Mouse (Mus musculus) embryonic facial prominence, embryonic 13.5 days (tissue): ENCODE measurements around the gene Mcam. TPM values are rescaled to one million over a fixed set of nuclear protein-coding genes. Genes with fewer than 3 reads are reported as not detected.

ENCODE experiments used
- ATAC-seq: fragments of 200-750 bp; cut with Nextera tagmentation; 2 replicates; pipeline ENCODE4 v1.8.0; 2017; ENCODE audit warnings: low read depth; ENCODE audit not compliant: insufficient number of reproducible peaks, insufficient read depth, low FRiP score, low TSS enrichment
- H3K27ac ChIP-seq: fragments of 300-500 bp; sonication (generic); 2 replicates; pipeline ENCODE4 v1.5.1; 2015; ENCODE audit warnings: moderate library complexity, mild to moderate bottlenecking, inconsistent platforms
- H3K27me3 ChIP-seq: fragments of 300-500 bp; sonication (generic); 2 replicates; pipeline ENCODE4 v1.6.1; 2015; ENCODE audit warnings: mild to moderate bottlenecking, inconsistent platforms
- H3K36me3 ChIP-seq: fragments of 300-500 bp; sonication (generic); 2 replicates; pipeline ENCODE4 v1.6.1; 2015; ENCODE audit warnings: mild to moderate bottlenecking, inconsistent platforms
- H3K4me1 ChIP-seq: fragments of 300-500 bp; sonication (generic); 2 replicates; pipeline ENCODE4 v1.6.1; 2015; ENCODE audit warnings: inconsistent platforms
- H3K4me2 ChIP-seq: fragments of 300-500 bp; sonication (generic); 2 replicates; pipeline ENCODE4 v1.6.1; 2015; ENCODE audit warnings: moderate library complexity, mild to moderate bottlenecking, inconsistent platforms
- H3K4me3 ChIP-seq: fragments of 300-500 bp; sonication (generic); 2 replicates; pipeline ENCODE4 v1.5.1; 2015; ENCODE audit warnings: mild to moderate bottlenecking, inconsistent platforms
- H3K9ac ChIP-seq: fragments of 300-500 bp; sonication (generic); 2 replicates; pipeline ENCODE4 v1.6.1; 2015; ENCODE audit warnings: mild to moderate bottlenecking, inconsistent platforms
- H3K9me3 ChIP-seq: fragments of 300-500 bp; sonication (generic); 2 replicates; pipeline ENCODE4 v1.6.1; 2016; ENCODE audit warnings: inconsistent platforms
- WGBS: fragments of 180-500 bp; shearing (Covaris S2); methylation state at CpG from one replicate; pipeline ENCODE4 v1.1.7; 2015; ENCODE audit warnings: mixed read lengths; 5-methylcytosine and 5-hydroxymethylcytosine counted together
- polyA plus RNA-seq: library from polyadenylated mRNA; unstranded; fragments of >200 nt; fragmentation: Nextera tagmentation; extraction: Ambion mirVana; gene quantifications from 2 replicates; pipeline ENCODE4 v1.2.1, GENCODE M21; 2015

Mcam gene
- polyA plus RNA-seq, 1 experiment from 2014 or later, result 25.6 TPM

DNA sequence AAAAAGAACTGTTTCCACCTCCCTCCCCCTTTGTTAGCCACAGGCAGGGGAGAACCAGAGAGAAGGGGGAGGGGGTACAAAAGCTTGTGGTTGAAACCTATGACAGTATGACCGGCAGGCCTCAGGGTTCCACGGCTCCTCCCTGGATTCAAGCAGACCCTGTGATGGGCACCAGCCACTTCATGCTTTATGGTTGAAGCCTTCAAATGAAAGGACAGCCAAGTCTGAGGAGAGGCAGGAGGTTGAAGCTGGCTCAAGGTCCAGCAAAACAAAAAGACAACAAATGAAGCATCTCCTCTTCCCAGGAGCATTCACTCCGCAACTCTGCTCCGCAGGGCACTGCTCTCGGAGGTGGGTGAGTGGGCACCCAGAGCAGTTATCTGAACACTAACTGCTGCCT is 9.2 kb downstream of the Mcam start:
- H3K27me3 ChIP-seq, result no peaks in the 10 kb centered on the region
- H3K4me2 ChIP-seq, result no peak overlapping the region
- H3K9ac ChIP-seq, result no peak overlapping the region
- 81% methylated on average over 5 of the region's 5 CpGs for WGBS
- H3K9me3 ChIP-seq, result no peaks in the 10 kb centered on the region
- no peak for ATAC-seq
- H3K4me1 ChIP-seq, result peaks cover 5% of the 10 kb centered on the region; the same call in 1 of the 2 replicates
- H3K4me3 ChIP-seq, result no peak overlapping the region
- peaks cover 70% of the 10 kb centered on the region for H3K36me3 ChIP-seq
- no peak overlapping the region for H3K27ac ChIP-seq

- H3K9ac ChIP-seq, result no peak overlapping the region
- ATAC-seq, result no peak
- no peak overlapping the region for H3K27ac ChIP-seq
- H3K4me2 ChIP-seq, result no peak overlapping the region
- WGBS, result 34% methylated on average over 7 of the region's 8 CpGs
- H3K4me1 ChIP-seq, result peaks cover 5% of the 10 kb centered on the region; the same call in 1 of the 2 replicates
- H3K36me3 ChIP-seq, result peaks cover 70% of the 10 kb centered on the region
- H3K27me3 ChIP-seq, result no peaks in the 10 kb centered on the region
- no peaks in the 10 kb centered on the region for H3K9me3 ChIP-seq
- no peak overlapping the region for H3K4me3 ChIP-seq
Measured at GRCm38 (mm10) chr9:44144023-44144717, 9.9 kb downstream of the Mcam start.

GRCm38 (mm10) chr9:44144718-44145060 is 10.4 kb downstream of the Mcam start:
- Histone ChIP-seq H3K9ac (no peak overlapping the region), H3K36me3 (peaks cover 70% of the 10 kb centered on the region), H3K27ac (no peak overlapping the region), H3K27me3 (no peaks in the 10 kb centered on the region), H3K4me1 (peaks cover 5% of the 10 kb centered on the region; the same call in 1 of the 2 replicates), H3K4me2 (no peak overlapping the region), H3K9me3 (no peaks in the 10 kb centered on the region), H3K4me3 (no peak overlapping the region)
- ATAC-seq, result no peak

GRCm38 (mm10) chr9:44147290-44147689 is 13.0 kb downstream of the Mcam start:
- Histone ChIP-seq H3K9me3 (no peaks in the 10 kb centered on the region), H3K36me3 (peaks cover 73% of the 10 kb centered on the region), H3K9ac (no peak overlapping the region), H3K4me1 (no peaks in the 10 kb centered on the region), H3K4me2 (no peak overlapping the region), H3K27me3 (no peaks in the 10 kb centered on the region), H3K27ac (no peak overlapping the region), H3K4me3 (no peak overlapping the region)
- ATAC-seq, result no peak
- 59% methylated on average over 3 of the region's 3 CpGs for WGBS

DNA sequence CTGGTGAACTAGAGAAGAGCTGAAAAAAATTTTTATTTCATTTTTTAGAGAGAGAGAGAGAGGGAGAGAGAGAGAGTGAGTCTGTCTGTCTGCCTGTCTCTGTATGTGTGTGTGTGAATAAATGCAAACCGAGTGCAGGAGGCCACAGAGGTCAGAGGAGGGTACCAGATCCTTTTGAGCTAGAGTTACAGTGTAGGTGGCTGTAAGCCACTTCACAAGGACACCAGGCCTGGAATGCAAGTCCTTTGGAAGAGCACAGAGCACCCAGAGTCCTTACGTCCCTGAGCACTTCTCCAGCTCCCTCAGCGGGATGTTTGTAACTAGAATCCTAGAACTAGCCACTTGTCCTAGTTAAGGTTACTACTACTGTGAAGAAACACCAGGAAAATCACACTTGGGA is 25.6 kb downstream of the Mcam start:
- Histone ChIP-seq H3K4me2 (no peak overlapping the region), H3K4me1 (no peaks in the 10 kb centered on the region), H3K9me3 (no peaks in the 10 kb centered on the region), H3K27ac (no peak overlapping the region), H3K4me3 (no peak overlapping the region), H3K27me3 (no peaks in the 10 kb centered on the region), H3K9ac (no peak overlapping the region), H3K36me3 (peaks cover 87% of the 10 kb centered on the region)
- 75% methylated on average over 3 of the region's 3 CpGs for WGBS
- no peak for ATAC-seq

DNA sequence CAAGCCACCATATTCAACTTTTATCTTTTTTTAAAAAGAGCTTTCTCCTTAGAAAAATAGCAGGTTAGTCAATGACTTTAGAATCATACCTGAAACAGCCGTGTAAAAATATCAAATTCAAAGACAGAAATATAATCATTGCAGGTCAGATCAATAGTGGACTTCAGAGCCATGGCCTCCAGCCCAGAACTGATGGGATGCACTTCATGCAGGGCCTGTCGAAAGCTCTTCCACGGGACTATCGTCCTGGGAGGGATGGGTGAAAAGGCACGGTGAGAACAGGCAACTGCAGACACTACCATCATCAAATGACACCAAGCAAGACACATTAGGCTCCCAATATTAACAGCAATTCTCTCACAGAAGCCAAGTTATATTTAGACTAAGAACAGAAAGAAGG is 34.7 kb downstream of the Mcam start:
- WGBS, result 85% methylated on average over 5 of the region's 5 CpGs
- Histone ChIP-seq H3K27ac (no peak overlapping the region), H3K4me2 (no peak overlapping the region), H3K4me3 (no peak overlapping the region), H3K4me1 (no peaks in the 10 kb centered on the region), H3K9me3 (no peaks in the 10 kb centered on the region), H3K36me3 (peaks cover 74% of the 10 kb centered on the region), H3K9ac (no peak overlapping the region), H3K27me3 (no peaks in the 10 kb centered on the region)
- ATAC-seq, result no peak

- no peak overlapping the region for H3K27ac ChIP-seq
- no peak overlapping the region for H3K4me2 ChIP-seq
- no peak overlapping the region for H3K4me3 ChIP-seq
- no peak overlapping the region for H3K9ac ChIP-seq
- peaks cover 56% of the 10 kb centered on the region for H3K36me3 ChIP-seq
- WGBS, result 88% methylated on average over 3 of the region's 3 CpGs
- 0 out of 2 replicates have a peak, but pooled peaks cover 3% of the 10 kb centered on the region for H3K4me1 ChIP-seq
- no peak for ATAC-seq
- no peaks in the 10 kb centered on the region for H3K27me3 ChIP-seq
- no peaks in the 10 kb centered on the region for H3K9me3 ChIP-seq
Measured at GRCm38 (mm10) chr9:44170691-44171151, 36.5 kb downstream of the Mcam start.

- peaks cover 43% of the 10 kb centered on the region for H3K36me3 ChIP-seq
- H3K9ac ChIP-seq, result no peak overlapping the region
Measured at GRCm38 (mm10) chr9:44175556-44175955, 41.3 kb downstream of the Mcam start.

GRCm38 (mm10) chr9:44175957-44176356 is 41.7 kb downstream of the Mcam start:
- 92% methylated on average over 1 of the region's 1 CpGs for WGBS
- Histone ChIP-seq H3K9ac (no peak overlapping the region), H3K4me1 (0 out of 2 replicates have a peak, but pooled peaks cover 4% of the 10 kb centered on the region), H3K27me3 (no peaks in the 10 kb centered on the region), H3K4me3 (no peak overlapping the region), H3K36me3 (peaks cover 42% of the 10 kb centered on the region), H3K27ac (no peak overlapping the region), H3K4me2 (no peak overlapping the region), H3K9me3 (no peaks in the 10 kb centered on the region)
- ATAC-seq, result no peak

More at GRCm38 (mm10) chr9:44175556-44175955, 41.3 kb downstream of the Mcam start:
- H3K4me3 ChIP-seq, result no peak overlapping the region
- WGBS, result 73% methylated on average over 6 of the region's 6 CpGs
- 0 out of 2 replicates have a peak, but pooled peaks cover 4% of the 10 kb centered on the region for H3K4me1 ChIP-seq
- no peak overlapping the region for H3K27ac ChIP-seq
- no peak overlapping the region for H3K4me2 ChIP-seq
- H3K27me3 ChIP-seq, result no peaks in the 10 kb centered on the region
- no peaks in the 10 kb centered on the region for H3K9me3 ChIP-seq
- no peak for ATAC-seq

DNA sequence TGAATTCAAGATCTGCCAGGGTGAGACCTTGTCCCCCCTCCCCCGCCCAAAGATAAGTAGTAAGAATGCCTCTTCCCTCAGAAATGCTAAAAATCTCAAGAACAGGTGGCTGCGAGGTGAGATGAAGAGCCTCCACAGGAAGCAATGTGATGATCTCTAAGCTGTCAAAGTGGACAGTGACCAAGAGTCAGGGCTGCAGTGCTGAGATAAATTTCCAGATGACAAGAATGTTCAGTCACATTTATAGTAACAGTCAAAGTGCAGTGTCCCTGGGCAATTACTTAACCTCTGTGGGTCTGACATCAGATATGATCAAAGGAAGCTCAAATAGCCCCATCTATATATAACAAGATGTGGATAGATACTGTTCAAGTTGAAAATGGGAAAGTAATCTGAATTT is 43.1 kb downstream of the Mcam start:
- no peak for ATAC-seq
- Histone ChIP-seq H3K27ac (no peak overlapping the region), H3K4me1 (0 out of 2 replicates have a peak, but pooled peaks cover 4% of the 10 kb centered on the region), H3K9me3 (no peaks in the 10 kb centered on the region), H3K4me2 (no peak overlapping the region), H3K4me3 (no peak overlapping the region), H3K36me3 (peaks cover 29% of the 10 kb centered on the region), H3K9ac (no peak overlapping the region), H3K27me3 (no peaks in the 10 kb centered on the region)
- 81% methylated on average over 2 of the region's 2 CpGs for WGBS

DNA sequence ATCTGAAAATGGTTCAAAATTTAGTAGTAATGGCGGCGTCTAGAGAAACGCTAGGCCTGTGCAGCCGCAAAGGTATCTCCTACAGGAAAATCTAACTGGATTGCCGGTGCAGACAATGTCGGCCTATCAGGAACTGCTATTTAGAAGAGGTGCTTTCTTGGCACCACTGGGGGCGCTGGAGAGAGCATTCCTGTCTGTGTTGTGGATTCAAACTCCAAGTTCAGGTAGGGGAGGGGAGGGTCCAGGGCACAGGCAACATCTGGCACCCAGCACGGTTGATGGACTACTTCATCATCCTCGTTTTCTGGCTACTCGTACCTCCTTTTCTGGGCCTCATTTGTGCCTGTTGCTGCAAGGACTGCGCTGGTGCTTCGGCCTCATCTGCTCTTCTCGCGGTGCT is 44.1 kb downstream of the Mcam start:
- ATAC-seq, result no peak

GRCm38 (mm10) chr9:44178811-44179210 is 44.5 kb downstream of the Mcam start:
- no peak overlapping the region for H3K4me3 ChIP-seq

More for the DNA sequence above, 44.1 kb downstream of the Mcam start:
- Histone ChIP-seq H3K4me3 (no peak overlapping the region), H3K36me3 (peaks cover 21% of the 10 kb centered on the region; the same call in 1 of the 2 replicates), H3K4me1 (0 out of 2 replicates have a peak, but pooled peaks cover 4% of the 10 kb centered on the region), H3K9ac (no peak overlapping the region), H3K27ac (no peak overlapping the region), H3K9me3 (no peaks in the 10 kb centered on the region), H3K4me2 (no peak overlapping the region), H3K27me3 (no peaks in the 10 kb centered on the region)
- 84% methylated on average over 14 of the region's 14 CpGs for WGBS

More at GRCm38 (mm10) chr9:44178811-44179210, 44.5 kb downstream of the Mcam start:
- H3K4me1 ChIP-seq, result 0 out of 2 replicates have a peak, but pooled peaks cover 4% of the 10 kb centered on the region
- ATAC-seq, result 0 out of 2 replicates have a peak, but pooled peaks have one; percentile 37
- H3K9me3 ChIP-seq, result no peaks in the 10 kb centered on the region
- peaks cover 21% of the 10 kb centered on the region; the same call in 1 of the 2 replicates for H3K36me3 ChIP-seq
- H3K9ac ChIP-seq, result no peak overlapping the region
- no peak overlapping the region for H3K27ac ChIP-seq
- H3K4me2 ChIP-seq, result no peak overlapping the region
- WGBS, result 96% methylated on average over 12 of the region's 12 CpGs
- no peaks in the 10 kb centered on the region for H3K27me3 ChIP-seq
